Mouse (Mus musculus): ENCODE measurements around the gene Spop.

DNA sequence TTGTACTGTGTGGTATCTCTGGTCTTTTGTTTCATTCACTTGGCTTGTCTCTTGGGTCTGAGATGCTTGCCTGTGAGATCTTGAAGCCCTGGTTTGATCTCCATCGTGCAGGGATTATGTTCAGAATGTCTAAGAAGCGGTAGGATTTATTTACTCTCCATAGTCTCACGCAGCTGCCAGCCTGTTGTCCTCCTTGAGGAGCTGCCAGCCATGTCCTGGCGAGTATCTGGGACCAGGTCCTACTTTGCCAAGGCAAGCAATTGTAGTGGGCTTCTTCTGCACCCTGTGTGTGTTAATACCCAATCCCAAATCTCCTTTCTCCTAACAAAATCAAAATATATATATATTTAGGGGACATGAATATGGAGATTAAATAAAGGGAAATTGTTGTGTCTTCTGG, 79.1 kb downstream of the Spop start:
- TF ChIP-seq CTCF (IDR thresholded peaks at IDR 0.05; ENCODE audit: low read depth) (no peak), EP300 (IDR thresholded peaks at IDR 0.05; ENCODE audit: low read depth) (no peak)

Data from heart, postnatal 0 days (tissue).